Comparison of ENCODE assay signal across 10 mouse cellular contexts in genomic region chr1:185969231-185969630, GRCm38 (mm10).
A peak's percentile ranks its signal among the peaks of the same experiment; 100 is the strongest.
DNase-seq lines count a peak whose midpoint lies in the region; ATAC-seq and TF ChIP-seq lines count a peak whose summit lies in the region.
"Had no signal": no experiment of that assay in that cellular context is flagged by ENCODE, and none has a peak within 500 bp of the region (broad histone marks: within the 10 kb centered on the region; RNA-seq: fewer than 3 reads in every experiment).

No protein-coding gene starts in this region.

- no peak for TF ChIP-seq EP300 in stomach, postnatal 0 days (optimal IDR thresholded peaks at IDR 0.05)

- no peaks in the 10 kb centered on the region for H3K27me3 ChIP-seq in midbrain, embryonic 14.5 days (ENCODE audit: control insufficient read depth, insufficient read depth, low read length)
- no peaks in the 10 kb centered on the region for H3K27me3 ChIP-seq in midbrain, embryonic 16.5 days (ENCODE audit: control insufficient read depth, insufficient read depth, low read depth, low read length)
- no peaks in the 10 kb centered on the region for H3K27me3 ChIP-seq in kidney, postnatal 0 days (ENCODE audit: insufficient read depth, low read length)
- no peaks in the 10 kb centered on the region for H3K27me3 ChIP-seq in stomach, postnatal 0 days (ENCODE audit: control insufficient read depth, insufficient read depth, low read length)
- H3K27me3 ChIP-seq: intestine, embryonic 15.5 days; midbrain, embryonic 12.5 days had no signal

- H3K27ac ChIP-seq in midbrain, embryonic 14.5 days (replicated peaks; ENCODE audit: low read depth, low read length) = no peak overlapping the region
- no peak overlapping the region for H3K27ac ChIP-seq in midbrain, embryonic 16.5 days (ENCODE audit: low read length)
- no peak overlapping the region for H3K27ac ChIP-seq in kidney, postnatal 0 days
- H3K27ac ChIP-seq in stomach, postnatal 0 days (replicated peaks) = no peak overlapping the region
- H3K27ac ChIP-seq: intestine, embryonic 15.5 days; midbrain, embryonic 12.5 days had no signal

- DNase-seq in midbrain, embryonic 14.5 days = peak; percentile 12
- DNase-seq in gastrocnemius, postnatal 25 days = peak; percentile 77
- peak; percentile 85 for DNase-seq in kidney, postnatal 0 days (ENCODE audit: low spot score)
- DNase-seq in ovary, postnatal 14 days (ENCODE audit: low spot score) = peak; percentile 12
- DNase-seq in stomach, postnatal 0 days (ENCODE audit: low spot score) = no peak
- no peak for DNase-seq in thymus, postnatal 4 days
- no peak for DNase-seq in layer of hippocampus, postnatal 25 days (ENCODE audit: extremely low spot score in 1 of 2, low spot score in 1 of 2)

- H3K9me3 ChIP-seq in midbrain, embryonic 14.5 days (ENCODE audit: control insufficient read depth, low read length) = no peaks in the 10 kb centered on the region
- H3K9me3 ChIP-seq in midbrain, embryonic 16.5 days (replicated peaks; ENCODE audit: control insufficient read depth, low read length, poor library complexity, severe bottlenecking) = no peaks in the 10 kb centered on the region
- H3K9me3 ChIP-seq in kidney, postnatal 0 days (replicated peaks; ENCODE audit: low read length) = no peaks in the 10 kb centered on the region
- no peaks in the 10 kb centered on the region for H3K9me3 ChIP-seq in stomach, postnatal 0 days (ENCODE audit: control insufficient read depth, low read length)
- H3K9me3 ChIP-seq: intestine, embryonic 15.5 days; midbrain, embryonic 12.5 days had no signal

- ATAC-seq in midbrain, embryonic 14.5 days (ENCODE audit: low FRiP score, low TSS enrichment) = no peak
- ATAC-seq in midbrain, embryonic 16.5 days = no peak
- ATAC-seq in kidney, postnatal 0 days (replicated peaks; ENCODE audit: low FRiP score, low read depth) = peak; percentile 80
- ATAC-seq in stomach, postnatal 0 days (ENCODE audit: low FRiP score, low TSS enrichment) = no peak
- ATAC-seq: intestine, embryonic 15.5 days had no signal

- H3K4me2 ChIP-seq in midbrain, embryonic 14.5 days (ENCODE audit: low read length) = no peak overlapping the region
- no peak overlapping the region for H3K4me2 ChIP-seq in midbrain, embryonic 16.5 days (ENCODE audit: low read length)
- no peak overlapping the region for H3K4me2 ChIP-seq in kidney, postnatal 0 days (ENCODE audit: low read length)
- no peak overlapping the region for H3K4me2 ChIP-seq in stomach, postnatal 0 days (replicated peaks; ENCODE audit: low read depth)
- H3K4me2 ChIP-seq: intestine, embryonic 15.5 days; midbrain, embryonic 12.5 days had no signal

- H3K4me3 ChIP-seq in midbrain, embryonic 14.5 days (replicated peaks; ENCODE audit: low read depth, low read length) = no peak overlapping the region
- H3K4me3 ChIP-seq in midbrain, embryonic 16.5 days (ENCODE audit: low read depth, low read length) = no peak overlapping the region
- H3K4me3 ChIP-seq in kidney, postnatal 0 days (replicated peaks; ENCODE audit: low read depth, low read length) = no peak overlapping the region
- H3K4me3 ChIP-seq in stomach, postnatal 0 days (ENCODE audit: low read depth, low read length) = no peak overlapping the region
- H3K4me3 ChIP-seq: intestine, embryonic 15.5 days; midbrain, embryonic 12.5 days had no signal

- H3K36me3 ChIP-seq in midbrain, embryonic 14.5 days (ENCODE audit: control insufficient read depth, insufficient read depth, low read length) = no peaks in the 10 kb centered on the region
- no peaks in the 10 kb centered on the region for H3K36me3 ChIP-seq in midbrain, embryonic 16.5 days (ENCODE audit: control insufficient read depth, insufficient read depth, low read length)
- no peaks in the 10 kb centered on the region for H3K36me3 ChIP-seq in kidney, postnatal 0 days (ENCODE audit: insufficient read depth, low read length)
- H3K36me3 ChIP-seq in stomach, postnatal 0 days (ENCODE audit: control insufficient read depth, insufficient read depth, low read length) = no peaks in the 10 kb centered on the region
- H3K36me3 ChIP-seq: intestine, embryonic 15.5 days; midbrain, embryonic 12.5 days had no signal

- H3K9ac ChIP-seq in midbrain, embryonic 14.5 days (replicated peaks; ENCODE audit: low read length) = no peak overlapping the region
- no peak overlapping the region for H3K9ac ChIP-seq in midbrain, embryonic 16.5 days (ENCODE audit: low read depth, low read length)
- no peak overlapping the region for H3K9ac ChIP-seq in kidney, postnatal 0 days (ENCODE audit: low read depth, low read length)
- no peak overlapping the region for H3K9ac ChIP-seq in stomach, postnatal 0 days (ENCODE audit: low read length)
- H3K9ac ChIP-seq: intestine, embryonic 15.5 days; midbrain, embryonic 12.5 days had no signal

- 37% methylated on average over 2 of the region's 2 CpGs for WGBS in midbrain, embryonic 14.5 days
- 17% methylated on average over 2 of the region's 2 CpGs for WGBS in midbrain, embryonic 16.5 days
- WGBS in kidney, postnatal 0 days = 10% methylated on average over 2 of the region's 2 CpGs
- 31% methylated on average over 2 of the region's 2 CpGs for WGBS in stomach, postnatal 0 days

- no peaks in the 10 kb centered on the region for H3K4me1 ChIP-seq in midbrain, embryonic 14.5 days (ENCODE audit: control insufficient read depth, insufficient read depth, low read length)
- no peaks in the 10 kb centered on the region for H3K4me1 ChIP-seq in midbrain, embryonic 16.5 days (ENCODE audit: control insufficient read depth, insufficient read depth, low read length)
- no peaks in the 10 kb centered on the region for H3K4me1 ChIP-seq in kidney, postnatal 0 days (replicated peaks; ENCODE audit: insufficient read depth, low read length)
- no peaks in the 10 kb centered on the region for H3K4me1 ChIP-seq in stomach, postnatal 0 days (replicated peaks; ENCODE audit: control insufficient read depth, insufficient read depth)
- H3K4me1 ChIP-seq: intestine, embryonic 15.5 days; midbrain, embryonic 12.5 days had no signal

- no peak for TF ChIP-seq CTCF in kidney, postnatal 0 days (IDR thresholded peaks at IDR 0.05; ENCODE audit: low read depth)
- no peak for TF ChIP-seq CTCF in stomach, postnatal 0 days (IDR thresholded peaks at IDR 0.05; ENCODE audit: low read depth)

Comparison
In these comparisons a context has a peak if more than half of its experiments do, and no peak if none do; other contexts are left out.
1. DNase-seq: peak in midbrain, embryonic 14.5 days (single experiment), gastrocnemius, postnatal 25 days (single experiment), kidney, postnatal 0 days (single experiment) and ovary, postnatal 14 days (single experiment); none in stomach, postnatal 0 days (single experiment), thymus, postnatal 4 days (single experiment) and layer of hippocampus, postnatal 25 days (0 of 2).